Mouse (Mus musculus): Measurements from ENCODE around the gene Lin52. TPM values are rescaled to one million over a fixed set of nuclear protein-coding genes. Genes with fewer than 3 reads are reported as not detected.
A peak's percentile ranks its signal among the peaks of the same experiment; 100 is the strongest.

Gene Lin52
- polyA plus RNA-seq (2012) = 0.05 and 0.09 TPM in 2 replicates

GRCm38 (mm10) chr12:84450718-84451646, at the start of gene Lin52, which contains the start of gene Aldh6a1:
TSS of gene Lin52 (plus strand) at chr12:84451422.
TSS of gene Aldh6a1 (minus strand) at chr12:84451004.
- Histone ChIP-seq H3K4me3 (replicated peaks) (peak within 1 kb of the TSS; percentile 79), H3K27me3 (ENCODE audit: control insufficient read depth) (peaks cover 30% of the 10 kb centered on the region), H3K4me1 (ENCODE audit: control insufficient read depth) (peaks cover 40% of the 10 kb centered on the region), H3K36me3 (ENCODE audit: control insufficient read depth) (peaks cover 26% of the 10 kb centered on the region), H3K9me3 (ENCODE audit: control insufficient read depth, low read length) (no peaks in the 10 kb centered on the region)
- TF ChIP-seq TAL1 (IDR thresholded peaks at IDR 0.05; ENCODE audit: low read length) (no peak), GATA1 (IDR thresholded peaks at IDR 0.05; ENCODE audit: low read length) (no peak)

DNA sequence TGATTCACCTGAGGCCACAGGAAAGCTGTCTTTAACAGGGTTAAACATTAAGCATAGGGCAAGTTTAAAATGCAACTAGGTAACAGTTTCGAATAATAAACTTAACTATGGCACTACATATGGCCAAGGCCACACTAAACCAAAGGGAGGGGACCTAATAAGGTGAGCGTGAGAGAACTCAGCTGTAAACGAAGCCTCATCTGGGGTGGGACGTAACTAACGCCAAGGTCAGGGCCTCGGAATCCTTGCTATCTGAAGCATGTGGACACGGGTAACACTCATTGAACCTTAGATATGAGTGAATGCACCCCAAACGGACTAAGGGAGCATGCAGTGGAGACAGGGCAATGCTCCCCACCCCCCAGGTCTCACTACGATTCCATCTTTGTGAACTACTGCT, 48.3 kb upstream of the Lin52 start:
- H3K27me3 ChIP-seq (ENCODE audit: control insufficient read depth) = no peaks in the 10 kb centered on the region
- H3K36me3 ChIP-seq (ENCODE audit: control insufficient read depth) = no peaks in the 10 kb centered on the region
- H3K4me1 ChIP-seq (ENCODE audit: control insufficient read depth) = peaks cover 20% of the 10 kb centered on the region
- H3K9me3 ChIP-seq (ENCODE audit: control insufficient read depth, low read length) = no peaks in the 10 kb centered on the region
- no peak overlapping the region for H3K4me3 ChIP-seq (replicated peaks)
- no peak for TF ChIP-seq TAL1 (IDR thresholded peaks at IDR 0.05; ENCODE audit: low read length)
- TF ChIP-seq GATA1 (IDR thresholded peaks at IDR 0.05; ENCODE audit: low read length) = no peak

DNA sequence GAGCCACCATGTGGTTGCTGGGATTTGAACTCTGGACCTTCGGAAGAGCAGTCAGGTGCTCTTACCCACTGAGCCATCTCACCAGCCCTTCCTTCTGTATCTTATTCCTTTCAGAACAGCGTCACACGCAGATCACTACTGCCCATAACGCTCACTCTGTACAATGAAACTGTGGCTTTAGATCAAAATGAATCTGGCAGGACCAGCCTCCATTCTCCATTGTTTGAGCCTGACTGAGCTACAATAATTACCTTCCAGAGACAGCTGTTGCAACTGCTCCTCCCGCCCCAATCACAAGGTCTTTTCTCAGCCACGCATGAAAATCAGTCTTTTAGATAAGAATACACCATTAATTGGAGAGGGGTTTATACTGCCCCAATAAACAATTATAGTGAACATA, 46.7 kb upstream of the Lin52 start:
- Histone ChIP-seq H3K4me3 (replicated peaks) (no peak overlapping the region), H3K4me1 (ENCODE audit: control insufficient read depth) (peaks cover 34% of the 10 kb centered on the region), H3K36me3 (ENCODE audit: control insufficient read depth) (no peaks in the 10 kb centered on the region), H3K27me3 (ENCODE audit: control insufficient read depth) (0 out of 2 replicates have a peak, but pooled peaks cover 2% of the 10 kb centered on the region), H3K9me3 (ENCODE audit: control insufficient read depth, low read length) (no peaks in the 10 kb centered on the region)
- TF ChIP-seq TAL1 (IDR thresholded peaks at IDR 0.05; ENCODE audit: low read length) (no peak), GATA1 (IDR thresholded peaks at IDR 0.05; ENCODE audit: low read length) (no peak)

DNA sequence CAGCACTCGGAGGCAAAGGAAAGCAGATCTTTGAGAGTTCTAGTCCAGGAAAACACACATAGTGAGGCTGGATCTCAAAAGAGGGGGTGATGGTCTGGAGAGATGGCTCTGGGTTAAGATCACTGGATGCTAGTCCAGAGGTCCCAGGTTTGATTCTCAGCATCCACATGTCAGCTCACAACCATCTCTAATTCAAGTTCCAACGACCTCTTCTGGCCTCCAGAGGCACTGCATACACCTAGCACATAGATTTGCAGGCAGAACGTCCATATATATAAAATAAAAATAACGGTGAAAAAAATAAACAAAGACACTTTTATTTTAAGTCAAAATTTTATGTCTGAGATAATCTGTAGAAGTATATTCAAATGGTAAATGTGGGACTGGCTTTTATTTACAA, 44.0 kb upstream of the Lin52 start:
- H3K9me3 ChIP-seq (ENCODE audit: control insufficient read depth, low read length) = no peaks in the 10 kb centered on the region
- TF ChIP-seq TAL1 (IDR thresholded peaks at IDR 0.05; ENCODE audit: low read length) (no peak), GATA1 (IDR thresholded peaks at IDR 0.05; ENCODE audit: low read length) (no peak)
- H3K36me3 ChIP-seq (ENCODE audit: control insufficient read depth) = no peaks in the 10 kb centered on the region
- peaks cover 23% of the 10 kb centered on the region for H3K4me1 ChIP-seq (ENCODE audit: control insufficient read depth)
- H3K4me3 ChIP-seq (replicated peaks) = no peak overlapping the region
- 0 out of 2 replicates have a peak, but pooled peaks cover 2% of the 10 kb centered on the region for H3K27me3 ChIP-seq (ENCODE audit: control insufficient read depth)

DNA sequence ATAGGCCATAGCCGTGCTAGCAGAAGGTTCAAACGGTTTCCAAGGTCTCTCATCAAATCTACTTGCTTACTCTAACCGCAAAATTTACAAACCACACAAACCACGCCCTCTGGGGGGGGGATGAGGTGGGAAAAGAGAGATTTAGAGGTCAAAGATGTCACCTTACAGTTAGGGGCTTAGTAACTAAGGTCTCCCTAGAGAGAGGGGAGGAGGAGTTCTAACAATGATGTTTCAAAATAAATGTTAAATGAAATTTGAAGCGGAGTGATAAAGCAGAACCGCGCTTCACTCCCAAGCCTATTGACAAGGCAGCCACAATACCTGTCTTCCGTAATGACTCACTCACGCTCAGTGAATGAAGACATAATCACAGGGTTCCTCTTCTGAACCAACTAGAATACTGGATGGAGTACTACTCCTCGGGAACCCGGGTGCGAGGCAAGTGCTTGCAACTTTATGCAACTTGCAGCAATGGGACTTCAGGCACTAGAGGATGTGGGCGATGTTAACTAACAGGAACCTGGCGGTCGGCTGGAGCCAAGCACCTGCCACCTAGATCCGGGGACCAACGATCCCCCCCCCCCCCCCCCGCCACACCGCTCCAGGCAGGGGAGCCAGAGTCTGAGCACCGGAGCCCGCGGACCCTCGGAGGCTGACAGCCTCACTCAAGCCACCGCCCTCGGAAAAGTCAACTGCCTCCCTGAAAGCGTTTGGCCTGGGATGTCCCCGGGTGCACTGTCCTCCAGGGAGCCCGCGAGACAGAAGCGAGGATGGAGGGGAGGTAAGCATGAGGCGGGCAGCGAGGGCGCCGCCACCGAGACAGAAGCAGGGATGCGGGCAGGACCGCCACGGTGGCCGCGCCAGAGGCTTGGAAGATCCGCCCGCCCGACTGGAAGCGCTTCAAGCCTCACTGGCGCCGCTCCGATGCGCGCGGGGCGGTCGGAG, 43.1 kb upstream of the Lin52 start:
- H3K36me3 ChIP-seq (ENCODE audit: control insufficient read depth) = no peaks in the 10 kb centered on the region

DNA sequence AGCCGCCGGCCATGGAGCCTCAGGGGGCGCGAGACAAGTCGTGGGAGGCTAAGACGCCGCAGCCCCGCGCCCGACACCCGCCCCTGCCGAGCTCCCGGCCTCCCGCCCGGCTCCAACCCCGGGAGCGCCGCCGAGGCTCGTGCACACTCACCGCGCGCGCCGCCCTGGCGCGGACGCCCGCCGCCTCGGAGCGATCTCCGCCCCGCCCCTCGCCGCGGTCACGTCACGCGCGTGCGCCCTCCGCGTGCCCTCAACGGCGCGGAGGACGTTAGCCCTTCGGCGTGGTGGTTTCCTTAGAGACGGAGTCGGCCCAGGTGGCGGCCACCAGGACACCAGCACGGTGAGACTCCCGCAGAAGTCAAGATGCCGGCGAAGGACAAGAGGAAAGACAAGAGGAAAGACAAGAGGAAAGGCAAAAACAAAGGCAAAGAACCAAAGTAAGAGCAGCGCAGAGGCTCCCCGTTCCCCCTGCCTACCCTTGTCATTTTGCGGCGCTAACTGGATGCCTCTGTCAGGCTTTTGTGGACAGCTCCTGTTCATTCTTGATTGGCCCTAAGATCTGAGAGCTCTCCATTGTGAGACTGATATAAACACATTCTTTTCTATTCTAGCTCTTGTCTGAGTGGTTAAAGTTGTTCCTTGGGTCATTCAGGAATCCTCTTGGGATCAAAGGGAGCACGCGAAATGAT, 42.3 kb upstream of the Lin52 start, which contains the start of the genes Entpd5 and Bbof1:
TSS of gene Entpd5 (minus strand) at position 211 of the 689 bp plus-strand sequence.
TSS of gene Bbof1 (plus strand) at position 253 of the 689 bp plus-strand sequence.
- Histone ChIP-seq H3K4me3 (replicated peaks) (peak within 1 kb of the TSS; percentile 94), H3K4me1 (ENCODE audit: control insufficient read depth) (peaks cover 23% of the 10 kb centered on the region), H3K27me3 (ENCODE audit: control insufficient read depth) (0 out of 2 replicates have a peak, but pooled peaks cover 2% of the 10 kb centered on the region), H3K9me3 (ENCODE audit: control insufficient read depth, low read length) (no peaks in the 10 kb centered on the region), H3K36me3 (ENCODE audit: control insufficient read depth) (no peaks in the 10 kb centered on the region)
- TF ChIP-seq GATA1 (IDR thresholded peaks at IDR 0.05; ENCODE audit: low read length) (no peak), TAL1 (IDR thresholded peaks at IDR 0.05; ENCODE audit: low read length) (no peak)

More for the DNA sequence above, 43.1 kb upstream of the Lin52 start:
- Histone ChIP-seq H3K27me3 (ENCODE audit: control insufficient read depth) (0 out of 2 replicates have a peak, but pooled peaks cover 2% of the 10 kb centered on the region), H3K9me3 (ENCODE audit: control insufficient read depth, low read length) (no peaks in the 10 kb centered on the region), H3K4me3 (replicated peaks) (peak overlapping the region; percentile 94), H3K4me1 (ENCODE audit: control insufficient read depth) (peaks cover 23% of the 10 kb centered on the region)
- no peak for TF ChIP-seq GATA1 (IDR thresholded peaks at IDR 0.05; ENCODE audit: low read length)
- TF ChIP-seq TAL1 (IDR thresholded peaks at IDR 0.05; ENCODE audit: low read length) = no peak

DNA sequence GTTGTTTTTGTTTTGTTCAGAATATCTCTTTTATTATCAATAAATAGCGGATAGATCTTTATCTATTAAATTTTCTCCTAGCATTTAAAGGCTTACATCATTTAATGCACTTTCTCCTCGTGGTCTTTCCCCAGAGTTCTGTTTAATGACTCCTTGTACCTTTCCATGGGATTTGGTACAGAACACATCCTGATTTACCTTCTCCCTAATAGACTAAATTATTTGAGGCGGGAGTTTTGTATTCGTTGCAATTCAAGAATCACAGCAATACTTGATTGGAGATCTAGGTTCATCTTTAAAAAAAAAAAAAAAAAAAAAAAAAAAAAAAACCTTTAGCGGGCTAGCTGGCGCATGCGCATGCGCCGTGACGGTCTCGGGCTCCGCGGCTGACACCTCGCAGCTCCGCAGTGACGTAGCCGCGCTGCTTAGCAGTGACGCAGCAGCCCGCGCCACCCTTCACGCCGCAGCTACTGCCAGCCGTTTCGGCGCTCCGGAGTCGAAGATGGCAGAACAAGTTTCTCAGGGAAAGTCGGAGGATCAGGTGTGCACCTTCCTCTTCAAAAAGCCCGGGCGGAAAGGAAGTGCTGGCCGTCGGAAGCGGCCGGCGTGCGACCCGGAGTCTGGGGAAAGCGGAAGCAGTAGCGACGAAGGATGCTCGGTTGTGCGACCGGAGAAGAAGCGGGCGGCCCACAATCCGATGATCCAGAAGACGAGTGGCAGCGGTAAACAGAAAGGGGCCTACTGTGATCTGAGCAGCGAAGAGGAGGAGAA, 34.2 kb upstream of the Lin52 start, which contains the start of gene Rnf113a2:
TSS of gene Rnf113a2 (plus strand) at position 363 of the 771 bp plus-strand sequence.
- peak within 1 kb of the TSS; percentile 94 for H3K4me3 ChIP-seq (replicated peaks)
- TF ChIP-seq TAL1 (IDR thresholded peaks at IDR 0.05; ENCODE audit: low read length) (no peak), GATA1 (IDR thresholded peaks at IDR 0.05; ENCODE audit: low read length) (no peak)
- H3K27me3 ChIP-seq (ENCODE audit: control insufficient read depth) = no peaks in the 10 kb centered on the region
- H3K4me1 ChIP-seq (ENCODE audit: control insufficient read depth) = peaks cover 22% of the 10 kb centered on the region
- H3K9me3 ChIP-seq (ENCODE audit: control insufficient read depth, low read length) = no peaks in the 10 kb centered on the region
- peaks cover 5% of the 10 kb centered on the region for H3K36me3 ChIP-seq (ENCODE audit: control insufficient read depth)

Data from erythroblast, embryonic 14.5 days (primary cell).